Mouse (Mus musculus) lung, postnatal 0 days (tissue): ENCODE measurements around the gene Sphk2.

Experiments
- CTCF ChIP-seq: IDR thresholded peaks from 2 replicates; pipeline ENCODE4 v1.5.1; 2016; ENCODE audit warnings: antibody characterized with exemption, mild to moderate bottlenecking
- EP300 ChIP-seq: IDR thresholded peaks from 2 replicates; pipeline ENCODE4 v1.6.1; 2016; ENCODE audit warnings: antibody characterized with exemption, mild to moderate bottlenecking, control low read depth

- TF ChIP-seq CTCF (no peak), EP300 (no peak)
These were observed 39.3 kb downstream of the Sphk2 start for GRCm38 (mm10) chr7:45678513-45678912.
